Mouse (Mus musculus): ENCODE measurements at regions not wholly inside any gene's neighbourhood (a gene's known extent, or its start where the extent isn't known, plus 50 kb on each side); places are given as distances from the start of the nearest gene placed in this dataset.

- no peak for DNase-seq (ENCODE audit: low read depth, low spot score)
These were observed 91.2 kb upstream of the Hsd17b12 start for GRCm38 (mm10) chr2:94248948-94249347.

GRCm38 (mm10) chr2:94246851-94247471 is 89.2 kb upstream of the Hsd17b12 start:
- DNase-seq (ENCODE audit: low read depth, low spot score) = no peak

GRCm38 (mm10) chr2:94246180-94246611 is 88.4 kb upstream of the Hsd17b12 start:
- DNase-seq (ENCODE audit: low read depth, low spot score) = no peak

GRCm38 (mm10) chr2:94245305-94245959 is 87.7 kb upstream of the Hsd17b12 start:
- DNase-seq (ENCODE audit: low read depth, low spot score) = peak; percentile 25

GRCm38 (mm10) chr2:94244140-94244539 is 86.4 kb upstream of the Hsd17b12 start:
- DNase-seq (ENCODE audit: low read depth, low spot score) = no peak

GRCm38 (mm10) chr2:94243053-94243916 is 85.5 kb upstream of the Hsd17b12 start:
- DNase-seq (ENCODE audit: low read depth, low spot score) = no peak

- DNase-seq (ENCODE audit: low read depth, low spot score) = no peak
These were observed 84.8 kb upstream of the Hsd17b12 start for GRCm38 (mm10) chr2:94242406-94243052.

- no peak for DNase-seq (ENCODE audit: low read depth, low spot score)
These were observed 84.3 kb upstream of the Hsd17b12 start for GRCm38 (mm10) chr2:94242051-94242397.

- no peak for DNase-seq (ENCODE audit: low read depth, low spot score)
These were observed 83.7 kb upstream of the Hsd17b12 start for GRCm38 (mm10) chr2:94241301-94242050.

GRCm38 (mm10) chr2:94240411-94240810 is 82.6 kb upstream of the Hsd17b12 start:
- no peak for DNase-seq (ENCODE audit: low read depth, low spot score)

GRCm38 (mm10) chr2:94239573-94239972 is 81.8 kb upstream of the Hsd17b12 start:
- no peak for DNase-seq (ENCODE audit: low read depth, low spot score)

GRCm38 (mm10) chr2:94236479-94236878 is 78.7 kb upstream of the Hsd17b12 start:
- DNase-seq (ENCODE audit: low read depth, low spot score) = no peak

- no peak for DNase-seq (ENCODE audit: low read depth, low spot score)
These were observed 75.8 kb upstream of the Hsd17b12 start for GRCm38 (mm10) chr2:94233597-94233996.

GRCm38 (mm10) chr2:94219421-94219820 is 61.7 kb upstream of the Hsd17b12 start:
- no peak for DNase-seq (ENCODE audit: low read depth, low spot score)

- no peak for DNase-seq (ENCODE audit: low read depth, low spot score)
These were observed 59.7 kb upstream of the Hsd17b12 start for GRCm38 (mm10) chr2:94217481-94217880.

GRCm38 (mm10) chr2:94215455-94215854 is 57.7 kb upstream of the Hsd17b12 start:
- no peak for DNase-seq (ENCODE audit: low read depth, low spot score)
